12 mouse cellular contexts compared by ENCODE assay signal in genomic region chr9:61159616-61160015, GRCm38 (mm10).
DNase-seq lines count a peak whose midpoint lies in the region.
"Had no signal": no experiment of that assay in that cellular context is flagged by ENCODE, and none has a peak within 500 bp of the region (broad histone marks: within the 10 kb centered on the region; RNA-seq: fewer than 3 reads in every experiment).

No protein-coding gene starts in this region.

- no peaks in the 10 kb centered on the region for H3K9me3 ChIP-seq in heart, embryonic 10.5 days
- H3K9me3 ChIP-seq: hindbrain, embryonic 13.5 days; liver, embryonic 13.5 days had no signal

- no peaks in the 10 kb centered on the region for H3K36me3 ChIP-seq in heart, embryonic 10.5 days
- H3K36me3 ChIP-seq: hindbrain, embryonic 13.5 days; liver, embryonic 13.5 days had no signal

- 79% methylated on average over 10 of the region's 10 CpGs for WGBS in heart, embryonic 10.5 days

- DNase-seq in heart, adult 18-20 months = peak; percentile 41 to 61
- no peak for DNase-seq in heart, embryonic 10.5 days (ENCODE audit: low spot score)
- DNase-seq in Muller cell, postnatal 12 days (ENCODE audit: inconsistent ontology term) = peak; percentile 40
- DNase-seq in heart, postnatal 25 days (ENCODE audit: low spot score) = peak; percentile 46
- DNase-seq in kidney, postnatal 14 days = peak; percentile 63
- DNase-seq in spleen, postnatal 4 days (ENCODE audit: low spot score in 2 of 2) = no peak
- no peak for DNase-seq in embryo, embryonic 11 days
- no peak for DNase-seq in left cerebral cortex, postnatal 36 days (ENCODE audit: low spot score in 2 of 2)
- DNase-seq: adrenal gland, adult 8-10 months; liver, embryonic 13.5 days had no signal

- peaks cover 10% of the 10 kb centered on the region for H3K4me1 ChIP-seq in heart, embryonic 10.5 days
- H3K4me1 ChIP-seq: liver, embryonic 13.5 days had no signal

- no peak overlapping the region for H3K4me3 ChIP-seq in heart, embryonic 10.5 days
- H3K4me3 ChIP-seq: erythroblast, embryonic 14.5 days; hindbrain, embryonic 13.5 days; liver, embryonic 13.5 days had no signal

- H3K27ac ChIP-seq in heart, embryonic 10.5 days = no peak overlapping the region
- H3K27ac ChIP-seq: hindbrain, embryonic 13.5 days; liver, embryonic 13.5 days had no signal

- H3K27me3 ChIP-seq in heart, embryonic 10.5 days (ENCODE audit: insufficient read depth, poor library complexity, severe bottlenecking) = peaks cover 66% of the 10 kb centered on the region

- intact Hi-C loops in heart, postnatal 25 days (cut with DNase I) = no loop called here
- intact Hi-C loops in left cerebral cortex, postnatal 36 days (cut with DNase I) = no loop called here

Comparison
In these comparisons a context has a peak if more than half of its experiments do, and no peak if none do; other contexts are left out.
1. DNase-seq: peak in heart, adult 18-20 months (2 of 2), Muller cell, postnatal 12 days (single experiment), heart, postnatal 25 days (single experiment) and kidney, postnatal 14 days (single experiment); none in heart, embryonic 10.5 days (single experiment), spleen, postnatal 4 days (0 of 2), embryo, embryonic 11 days (single experiment) and left cerebral cortex, postnatal 36 days (0 of 2).